Mouse (Mus musculus): ENCODE data around the gene Ccdc13. TPM values are rescaled to one million over a fixed set of nuclear protein-coding genes. Genes with fewer than 3 reads are reported as not detected.
A peak's percentile ranks its signal among the peaks of the same experiment; 100 is the strongest.

Ccdc13 gene
- polyA plus RNA-seq, 1 experiment from 2014 or later = 0.56 TPM

DNA sequence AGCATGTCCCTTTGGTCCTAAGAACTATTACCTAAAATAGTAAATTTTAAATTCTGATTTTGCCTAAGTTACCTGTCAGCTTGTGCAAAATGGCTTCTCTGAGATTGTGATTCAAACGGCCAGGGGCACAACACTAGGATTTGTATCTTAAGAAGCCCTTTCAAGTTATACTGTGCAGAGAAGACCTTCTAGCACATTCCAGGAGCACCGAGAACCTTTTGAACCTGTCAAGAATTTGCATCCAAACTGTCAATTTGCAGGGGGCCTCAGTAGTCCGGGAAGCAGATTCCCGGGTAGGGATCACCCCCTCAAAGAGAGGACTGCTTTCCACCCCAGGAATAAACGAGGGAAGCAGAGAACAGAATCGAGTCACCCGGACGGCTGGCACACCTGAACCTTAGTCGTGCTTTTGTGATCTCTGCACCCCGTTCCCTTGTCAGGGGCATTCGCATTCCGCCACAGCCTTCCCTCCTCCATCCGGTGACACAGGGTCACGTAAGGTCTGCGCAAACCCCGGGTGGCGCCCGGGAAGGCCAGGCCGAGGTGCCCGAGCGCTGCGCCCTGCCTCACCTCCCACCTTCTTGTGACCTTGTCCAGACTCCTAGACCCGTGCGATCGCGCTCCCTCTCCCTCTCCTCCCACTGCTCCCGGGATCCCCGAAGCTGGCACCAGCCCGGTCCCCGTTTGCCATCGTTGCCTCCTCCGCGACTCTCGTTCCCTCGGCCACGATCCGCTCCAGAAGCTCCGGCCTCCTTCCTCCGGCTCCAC is 17.6 kb upstream of the Ccdc13 start:
- Histone ChIP-seq H3K27ac (ENCODE audit: low read length) (peak overlapping the region; percentile 99), H3K9me3 (replicated peaks; ENCODE audit: control insufficient read depth, low read length) (no peaks in the 10 kb centered on the region), H3K4me1 (ENCODE audit: control insufficient read depth, insufficient read depth, low read length) (peaks cover 15% of the 10 kb centered on the region), H3K4me3 (replicated peaks; ENCODE audit: low read length) (peak overlapping the region; percentile 86), H3K4me2 (ENCODE audit: low read depth, low read length) (peak overlapping the region; percentile 64), H3K27me3 (ENCODE audit: control insufficient read depth, insufficient read depth, low read length) (no peaks in the 10 kb centered on the region), H3K9ac (ENCODE audit: low read length) (peak overlapping the region; percentile 89), H3K36me3 (ENCODE audit: control insufficient read depth, insufficient read depth, low read length) (peaks cover 9% of the 10 kb centered on the region; the same call in 1 of the 2 replicates)
- ATAC-seq (ENCODE audit: insufficient read depth, low FRiP score) = peak; percentile 8; the same call in 1 of the 2 replicates
- under 1% methylated on average over 39 of the region's 39 CpGs for WGBS

DNA sequence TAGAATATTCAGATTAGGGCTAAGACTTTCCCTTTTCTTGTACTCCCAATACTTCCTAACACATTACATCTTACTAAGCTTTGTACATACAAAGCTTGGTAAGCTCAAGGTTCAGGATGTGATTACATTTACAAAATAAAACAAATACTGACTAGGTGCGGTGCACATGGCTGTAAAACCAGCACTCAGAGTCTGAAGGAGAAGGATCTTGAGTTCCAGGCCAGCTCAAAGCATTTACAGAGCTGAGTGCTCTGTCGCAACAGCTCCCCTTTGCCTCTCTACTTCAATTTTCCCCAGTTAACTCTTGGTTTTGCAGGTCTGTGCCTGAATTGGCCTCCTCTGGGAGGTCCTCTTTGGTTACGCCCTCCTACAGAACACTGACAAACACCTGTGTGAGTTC is 15.0 kb upstream of the Ccdc13 start:
- WGBS = 74% methylated on average over 3 of the region's 3 CpGs
- H3K4me1 ChIP-seq (ENCODE audit: control insufficient read depth, insufficient read depth, low read length) = peaks cover 15% of the 10 kb centered on the region
- H3K9me3 ChIP-seq (replicated peaks; ENCODE audit: control insufficient read depth, low read length) = no peaks in the 10 kb centered on the region
- no peaks in the 10 kb centered on the region for H3K27me3 ChIP-seq (ENCODE audit: control insufficient read depth, insufficient read depth, low read length)
- H3K27ac ChIP-seq (ENCODE audit: low read length) = peak overlapping the region; percentile 45; the same call in 1 of the 2 replicates
- no peak overlapping the region for H3K4me3 ChIP-seq (replicated peaks; ENCODE audit: low read length)
- H3K4me2 ChIP-seq (ENCODE audit: low read depth, low read length) = 0 out of 2 replicates have a peak overlapping the region, but pooled peaks have one; percentile 21
- H3K36me3 ChIP-seq (ENCODE audit: control insufficient read depth, insufficient read depth, low read length) = peaks cover 5% of the 10 kb centered on the region; the same call in 1 of the 2 replicates
- no peak overlapping the region for H3K9ac ChIP-seq (ENCODE audit: low read length)
- no peak for ATAC-seq (ENCODE audit: insufficient read depth, low FRiP score)

DNA sequence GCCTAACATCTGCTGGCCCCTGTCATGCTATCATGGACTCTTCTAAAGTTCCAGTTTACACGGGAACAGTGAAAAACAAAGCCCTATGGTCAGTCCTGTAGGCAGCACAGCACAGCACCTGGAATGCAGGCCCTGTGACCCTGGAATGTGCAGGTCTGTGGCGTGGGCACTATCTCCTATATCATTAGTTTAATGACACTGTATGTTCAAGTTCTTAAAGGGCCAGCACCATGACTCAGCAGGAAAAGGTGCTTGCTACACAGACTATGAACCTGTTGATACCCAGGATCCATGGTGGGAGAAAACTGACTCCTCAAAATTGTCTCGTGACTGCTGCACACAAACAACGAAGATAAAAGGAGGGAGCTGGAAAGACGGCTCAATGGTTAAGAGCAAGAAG is 8.6 kb upstream of the Ccdc13 start:
- Histone ChIP-seq H3K4me1 (ENCODE audit: control insufficient read depth, insufficient read depth, low read length) (no peaks in the 10 kb centered on the region), H3K27me3 (ENCODE audit: control insufficient read depth, insufficient read depth, low read length) (no peaks in the 10 kb centered on the region), H3K4me2 (ENCODE audit: low read depth, low read length) (no peak overlapping the region), H3K4me3 (replicated peaks; ENCODE audit: low read length) (no peak overlapping the region), H3K9ac (ENCODE audit: low read length) (no peak overlapping the region), H3K27ac (ENCODE audit: low read length) (no peak overlapping the region), H3K9me3 (replicated peaks; ENCODE audit: control insufficient read depth, low read length) (no peaks in the 10 kb centered on the region), H3K36me3 (ENCODE audit: control insufficient read depth, insufficient read depth, low read length) (peaks cover 7% of the 10 kb centered on the region; the same call in 1 of the 2 replicates)
- ATAC-seq (ENCODE audit: insufficient read depth, low FRiP score) = no peak
- 70% methylated on average over 5 of the region's 5 CpGs for WGBS

DNA sequence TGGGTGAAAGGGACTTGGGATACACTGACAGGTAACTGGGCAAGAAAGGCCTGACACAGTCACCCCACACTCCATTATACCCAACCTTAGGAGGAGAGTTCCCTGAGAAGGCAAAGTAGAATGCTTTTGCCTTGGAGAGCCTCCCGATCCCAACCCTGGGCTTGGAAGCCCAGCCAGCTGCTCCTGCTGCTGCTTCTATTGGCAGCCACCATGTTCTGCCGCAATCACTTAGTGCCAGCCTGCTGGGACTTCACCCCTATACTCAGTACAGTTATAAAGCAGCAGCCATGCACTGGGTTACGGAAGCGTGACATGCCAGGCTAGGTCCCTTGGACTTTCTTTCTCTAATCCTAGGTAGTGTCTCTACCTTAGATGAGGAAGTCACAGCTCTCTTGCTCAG is 7.9 kb upstream of the Ccdc13 start:
- no peak overlapping the region for H3K9ac ChIP-seq (ENCODE audit: low read length)
- H3K4me3 ChIP-seq (replicated peaks; ENCODE audit: low read length) = no peak overlapping the region
- H3K9me3 ChIP-seq (replicated peaks; ENCODE audit: control insufficient read depth, low read length) = no peaks in the 10 kb centered on the region
- 91% methylated on average over 4 of the region's 4 CpGs for WGBS
- peaks cover 7% of the 10 kb centered on the region; the same call in 1 of the 2 replicates for H3K36me3 ChIP-seq (ENCODE audit: control insufficient read depth, insufficient read depth, low read length)
- H3K4me2 ChIP-seq (ENCODE audit: low read depth, low read length) = no peak overlapping the region
- ATAC-seq (ENCODE audit: insufficient read depth, low FRiP score) = no peak
- H3K27me3 ChIP-seq (ENCODE audit: control insufficient read depth, insufficient read depth, low read length) = no peaks in the 10 kb centered on the region
- H3K4me1 ChIP-seq (ENCODE audit: control insufficient read depth, insufficient read depth, low read length) = no peaks in the 10 kb centered on the region
- no peak overlapping the region for H3K27ac ChIP-seq (ENCODE audit: low read length)

DNA sequence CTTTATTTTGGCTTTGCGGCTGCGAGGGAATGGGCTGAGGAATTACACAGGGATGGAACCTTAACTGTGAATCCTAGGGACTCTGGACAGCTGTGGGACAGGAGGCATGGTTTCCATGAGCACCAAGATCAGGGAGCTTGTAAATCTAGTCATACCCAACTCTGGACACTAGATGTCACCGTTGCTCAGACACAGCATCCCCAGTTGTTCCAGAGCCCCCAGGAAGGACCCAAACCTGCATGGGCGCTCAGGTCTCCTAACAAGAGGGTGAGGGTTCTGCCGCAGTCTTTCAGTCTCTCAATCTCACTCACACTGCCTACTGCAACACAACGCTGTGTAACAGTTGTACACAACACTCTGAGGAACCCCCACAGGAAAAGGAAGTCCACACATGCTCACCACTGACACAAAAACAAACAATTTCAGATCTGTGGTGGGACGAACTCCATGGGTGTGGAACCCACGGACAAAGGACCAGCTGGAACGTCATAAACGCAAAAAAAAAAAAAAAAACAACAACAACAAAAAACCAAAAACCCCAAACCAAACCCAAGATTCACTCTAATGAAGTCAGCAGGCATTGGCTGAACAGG is 7.4 kb upstream of the Ccdc13 start:
- Histone ChIP-seq H3K27me3 (ENCODE audit: control insufficient read depth, insufficient read depth, low read length) (no peaks in the 10 kb centered on the region), H3K9me3 (replicated peaks; ENCODE audit: control insufficient read depth, low read length) (no peaks in the 10 kb centered on the region), H3K9ac (ENCODE audit: low read length) (no peak overlapping the region), H3K4me2 (ENCODE audit: low read depth, low read length) (no peak overlapping the region), H3K4me1 (ENCODE audit: control insufficient read depth, insufficient read depth, low read length) (no peaks in the 10 kb centered on the region), H3K27ac (ENCODE audit: low read length) (no peak overlapping the region), H3K36me3 (ENCODE audit: control insufficient read depth, insufficient read depth, low read length) (peaks cover 3% of the 10 kb centered on the region; the same call in 1 of the 2 replicates), H3K4me3 (replicated peaks; ENCODE audit: low read length) (no peak overlapping the region)
- ATAC-seq (ENCODE audit: insufficient read depth, low FRiP score) = peak; percentile 47
- 33% methylated on average over 10 of the region's 10 CpGs for WGBS

DNA sequence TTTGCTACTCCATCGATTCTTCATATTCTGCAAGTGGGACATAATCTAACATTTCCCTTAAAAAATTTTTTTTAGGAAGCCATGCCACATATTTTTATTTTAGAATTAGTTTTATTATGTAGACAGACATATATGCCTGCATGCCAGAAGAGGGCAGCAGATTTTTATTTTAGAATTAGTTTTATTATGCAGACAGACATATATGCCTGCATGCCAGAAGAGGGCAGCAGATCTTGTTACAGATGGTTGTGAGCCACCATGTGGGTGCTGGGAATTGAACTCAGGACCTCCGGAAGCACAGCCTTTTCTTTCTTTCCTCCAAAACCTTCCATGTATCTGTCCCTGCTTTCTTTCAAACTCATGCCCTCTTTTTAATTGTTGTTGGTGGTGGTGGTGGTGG is 3.7 kb upstream of the Ccdc13 start:
- WGBS = 93% methylated on average over 2 of the region's 2 CpGs
- Histone ChIP-seq H3K4me3 (replicated peaks; ENCODE audit: low read length) (no peak overlapping the region), H3K27ac (ENCODE audit: low read length) (no peak overlapping the region)

DNA sequence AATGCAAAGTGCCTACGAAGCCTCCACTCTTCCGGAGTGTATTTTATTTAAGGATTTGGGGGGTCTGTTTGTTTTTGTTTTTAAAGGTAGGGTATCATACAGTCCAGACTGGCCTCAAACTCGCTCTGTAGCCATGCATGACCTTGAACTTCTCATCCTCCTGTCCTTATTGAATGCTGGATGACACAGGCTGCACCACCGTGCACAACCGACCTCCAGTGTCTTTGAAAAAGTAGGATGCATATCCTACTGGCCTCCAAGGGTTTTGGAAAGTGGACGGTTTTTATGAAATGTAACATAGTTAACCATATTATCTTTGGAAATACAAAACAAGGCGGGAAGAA is 333 bp upstream of the Ccdc13 start:
- WGBS = 38% methylated on average over 7 of the region's 7 CpGs
- H3K36me3 ChIP-seq (ENCODE audit: control insufficient read depth, insufficient read depth, low read length) = no peaks in the 10 kb centered on the region
- H3K4me1 ChIP-seq (ENCODE audit: control insufficient read depth, insufficient read depth, low read length) = 0 out of 2 replicates have a peak, but pooled peaks cover 7% of the 10 kb centered on the region
- no peak overlapping the region for H3K27ac ChIP-seq (ENCODE audit: low read length)
- no peaks in the 10 kb centered on the region for H3K27me3 ChIP-seq (ENCODE audit: control insufficient read depth, insufficient read depth, low read length)
- no peak for ATAC-seq (ENCODE audit: insufficient read depth, low FRiP score)
- peak overlapping the region; percentile 53 for H3K4me3 ChIP-seq (replicated peaks; ENCODE audit: low read length)
- peak overlapping the region; percentile 68 for H3K9ac ChIP-seq (ENCODE audit: low read length)
- no peaks in the 10 kb centered on the region; the same call in 1 of the 2 replicates for H3K9me3 ChIP-seq (replicated peaks; ENCODE audit: control insufficient read depth, low read length)
- peak overlapping the region; percentile 87 for H3K4me2 ChIP-seq (ENCODE audit: low read depth, low read length)

More for the DNA sequence above, 3.7 kb upstream of the Ccdc13 start:
- Histone ChIP-seq H3K36me3 (ENCODE audit: control insufficient read depth, insufficient read depth, low read length) (no peaks in the 10 kb centered on the region), H3K9me3 (replicated peaks; ENCODE audit: control insufficient read depth, low read length) (no peaks in the 10 kb centered on the region), H3K4me1 (ENCODE audit: control insufficient read depth, insufficient read depth, low read length) (0 out of 2 replicates have a peak, but pooled peaks cover 7% of the 10 kb centered on the region), H3K4me2 (ENCODE audit: low read depth, low read length) (no peak overlapping the region), H3K9ac (ENCODE audit: low read length) (no peak overlapping the region), H3K27me3 (ENCODE audit: control insufficient read depth, insufficient read depth, low read length) (no peaks in the 10 kb centered on the region)
- no peak for ATAC-seq (ENCODE audit: insufficient read depth, low FRiP score)

DNA sequence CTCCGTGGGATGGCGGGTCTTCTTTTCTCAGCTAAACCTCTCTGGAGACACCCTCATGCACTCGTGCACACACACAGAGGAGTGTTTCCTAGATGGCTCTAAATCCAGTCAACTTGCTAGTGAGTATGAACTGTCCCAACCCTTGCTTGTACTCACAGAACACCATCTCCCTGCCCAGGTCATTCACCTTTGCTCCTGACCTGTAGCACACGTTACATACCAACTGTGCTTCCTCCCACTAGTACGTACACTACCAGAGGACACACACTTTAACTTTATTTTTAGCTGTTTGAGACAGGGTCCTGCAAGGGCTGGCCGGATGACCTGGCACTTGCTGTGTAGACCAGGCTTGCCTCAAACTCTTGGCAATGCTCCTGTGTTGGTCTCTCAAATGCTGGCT is 1.3 kb downstream of the Ccdc13 start:
- Histone ChIP-seq H3K27me3 (ENCODE audit: control insufficient read depth, insufficient read depth, low read length) (no peaks in the 10 kb centered on the region), H3K9ac (ENCODE audit: low read length) (no peak overlapping the region), H3K27ac (ENCODE audit: low read length) (no peak overlapping the region), H3K9me3 (replicated peaks; ENCODE audit: control insufficient read depth, low read length) (no peaks in the 10 kb centered on the region; the same call in 1 of the 2 replicates), H3K4me2 (ENCODE audit: low read depth, low read length) (no peak overlapping the region), H3K36me3 (ENCODE audit: control insufficient read depth, insufficient read depth, low read length) (no peaks in the 10 kb centered on the region), H3K4me1 (ENCODE audit: control insufficient read depth, insufficient read depth, low read length) (0 out of 2 replicates have a peak, but pooled peaks cover 7% of the 10 kb centered on the region), H3K4me3 (replicated peaks; ENCODE audit: low read length) (no peak overlapping the region)
- 89% methylated on average over 6 of the region's 6 CpGs for WGBS
- ATAC-seq (ENCODE audit: insufficient read depth, low FRiP score) = no peak

DNA sequence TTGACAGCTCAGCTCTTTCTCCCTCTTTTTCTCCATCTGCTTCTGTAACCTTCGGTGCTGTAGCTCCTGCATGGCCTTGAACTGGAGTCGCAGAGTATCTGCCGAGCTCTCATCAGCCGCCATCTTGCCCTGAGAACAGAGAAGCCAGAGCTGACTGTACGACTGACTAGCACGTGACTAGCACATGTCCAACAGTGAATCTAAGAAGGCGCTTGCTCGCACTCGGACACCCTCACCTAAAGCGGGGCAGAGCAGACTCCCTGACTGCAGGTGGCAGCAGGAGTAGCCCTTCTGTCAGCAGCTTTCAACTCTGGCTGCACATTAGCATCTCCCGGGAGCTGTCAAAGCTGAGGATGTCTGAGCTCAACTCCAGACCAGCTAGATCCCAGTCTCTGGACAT is 5.4 kb downstream of the Ccdc13 start:
- H3K4me2 ChIP-seq (ENCODE audit: low read depth, low read length) = no peak overlapping the region
- 80% methylated on average over 11 of the region's 11 CpGs for WGBS
- 0 out of 2 replicates have a peak, but pooled peaks cover 2% of the 10 kb centered on the region for H3K4me1 ChIP-seq (ENCODE audit: control insufficient read depth, insufficient read depth, low read length)
- H3K27me3 ChIP-seq (ENCODE audit: control insufficient read depth, insufficient read depth, low read length) = no peaks in the 10 kb centered on the region
- H3K9ac ChIP-seq (ENCODE audit: low read length) = no peak overlapping the region
- no peak overlapping the region for H3K4me3 ChIP-seq (replicated peaks; ENCODE audit: low read length)
- ATAC-seq (ENCODE audit: insufficient read depth, low FRiP score) = no peak
- no peak overlapping the region for H3K27ac ChIP-seq (ENCODE audit: low read length)
- no peaks in the 10 kb centered on the region; the same call in 1 of the 2 replicates for H3K9me3 ChIP-seq (replicated peaks; ENCODE audit: control insufficient read depth, low read length)
- H3K36me3 ChIP-seq (ENCODE audit: control insufficient read depth, insufficient read depth, low read length) = no peaks in the 10 kb centered on the region
